Comparison of ENCODE assay signal across 9 mouse cellular contexts in genomic region chr2:52605321-52605720, GRCm38 (mm10).
DNase-seq lines count a peak whose midpoint lies in the region; ATAC-seq lines count a peak whose summit lies in the region.
"Had no signal": no experiment of that assay in that cellular context is flagged by ENCODE, and none has a peak within 500 bp of the region (broad histone marks: within the 10 kb centered on the region; RNA-seq: fewer than 3 reads in every experiment).

No protein-coding gene starts in this region.

- WGBS in midbrain, embryonic 14.5 days = 22% methylated on average over 4 of the region's 4 CpGs
- WGBS in midbrain, embryonic 13.5 days = 18% methylated on average over 4 of the region's 4 CpGs

- H3K27ac ChIP-seq in midbrain, embryonic 14.5 days (replicated peaks; ENCODE audit: low read depth, low read length) = no peak overlapping the region
- no peak overlapping the region for H3K27ac ChIP-seq in midbrain, embryonic 13.5 days
- H3K27ac ChIP-seq: embryonic facial prominence, embryonic 15.5 days had no signal

- no peaks in the 10 kb centered on the region for H3K4me1 ChIP-seq in midbrain, embryonic 14.5 days (ENCODE audit: control insufficient read depth, insufficient read depth, low read length)
- H3K4me1 ChIP-seq in midbrain, embryonic 13.5 days (replicated peaks) = peaks cover 7% of the 10 kb centered on the region

- no peak overlapping the region for H3K9ac ChIP-seq in midbrain, embryonic 14.5 days (replicated peaks; ENCODE audit: low read length)
- no peak overlapping the region for H3K9ac ChIP-seq in midbrain, embryonic 13.5 days (replicated peaks)
- H3K9ac ChIP-seq: embryonic facial prominence, embryonic 15.5 days had no signal

- H3K9me3 ChIP-seq in midbrain, embryonic 14.5 days (ENCODE audit: control insufficient read depth, low read length) = no peaks in the 10 kb centered on the region
- H3K9me3 ChIP-seq in midbrain, embryonic 13.5 days = no peaks in the 10 kb centered on the region
- H3K9me3 ChIP-seq: embryonic facial prominence, embryonic 15.5 days had no signal

- no peak for ATAC-seq in midbrain, embryonic 14.5 days (ENCODE audit: low FRiP score, low TSS enrichment)
- no peak for ATAC-seq in midbrain, embryonic 13.5 days
- ATAC-seq in megakaryocyte-erythroid progenitor cell, adult 5-6 weeks (replicated peaks; ENCODE audit: low FRiP score, low TSS enrichment, poor library complexity, severe bottlenecking) = peak; percentile 66; the same call in 1 of the 2 replicates

- DNase-seq in midbrain, embryonic 14.5 days = peak; percentile 87
- DNase-seq in adrenal gland, adult 18-20 months (ENCODE audit: low spot score in 2 of 2) = peak; percentile 65 to 66
- DNase-seq in embryo, embryonic 11.5 days (ENCODE audit: low read depth, low spot score) = peak; percentile 49
- DNase-seq in heart, postnatal 36 days = peak; percentile 63 to 76
- DNase-seq in layer of hippocampus, postnatal 25 days (ENCODE audit: extremely low spot score in 1 of 2, low spot score in 1 of 2) = peak; percentile 36 to 83
- DNase-seq in splenic B cell, adult 2 months (ENCODE audit: low read depth, low spot score) = peak; percentile 61

- H3K4me3 ChIP-seq in midbrain, embryonic 14.5 days (replicated peaks; ENCODE audit: low read depth, low read length) = no peak overlapping the region
- no peak overlapping the region for H3K4me3 ChIP-seq in midbrain, embryonic 13.5 days (replicated peaks)
- H3K4me3 ChIP-seq: embryonic facial prominence, embryonic 15.5 days had no signal

- H3K4me2 ChIP-seq in midbrain, embryonic 14.5 days (ENCODE audit: low read length) = no peak overlapping the region
- H3K4me2 ChIP-seq in midbrain, embryonic 13.5 days (replicated peaks) = no peak overlapping the region
- H3K4me2 ChIP-seq: embryonic facial prominence, embryonic 15.5 days had no signal

- intact Hi-C loops in heart, postnatal 36 days (cut with DNase I) = loop anchor here (1.0 to 2.0 kb wide), 2 partner anchors 303 to 343 kb away; no protein-coding TSS in a partner anchor

- no peaks in the 10 kb centered on the region for H3K36me3 ChIP-seq in midbrain, embryonic 14.5 days (ENCODE audit: control insufficient read depth, insufficient read depth, low read length)
- no peaks in the 10 kb centered on the region for H3K36me3 ChIP-seq in midbrain, embryonic 13.5 days
- no peaks in the 10 kb centered on the region for H3K36me3 ChIP-seq in splenic B cell, adult 2 months (ENCODE audit: control insufficient read depth, insufficient read depth, low read length, poor library complexity, severe bottlenecking)
- H3K36me3 ChIP-seq: embryonic facial prominence, embryonic 15.5 days had no signal

- no peaks in the 10 kb centered on the region for H3K27me3 ChIP-seq in midbrain, embryonic 14.5 days (ENCODE audit: control insufficient read depth, insufficient read depth, low read length)
- H3K27me3 ChIP-seq in midbrain, embryonic 13.5 days = no peaks in the 10 kb centered on the region
- no peaks in the 10 kb centered on the region; the same call in 1 of the 2 replicates for H3K27me3 ChIP-seq in splenic B cell, adult 2 months (ENCODE audit: control insufficient read depth, insufficient read depth, low read length, poor library complexity, severe bottlenecking)
- H3K27me3 ChIP-seq: embryonic facial prominence, embryonic 15.5 days had no signal
